Mouse (Mus musculus) gastrocnemius, postnatal 14 days (tissue): ENCODE results near the gene Gm42791. TPM values are rescaled to one million over a fixed set of nuclear protein-coding genes. Genes with fewer than 3 reads are reported as not detected.

Source experiments
- DNase-seq: peaks from one replicate; pipeline ENCODE4 v3.0.0; 2021; ENCODE audit warnings: mixed read lengths
- intact Hi-C: fragments of 180-260 bp; cut with DNase I; formaldehyde crosslinking; loops from one replicate; pipeline ENCODE4 v1.15.1; 2025; ENCODE audit warnings: low total_unique reads
- total RNA-seq, 2 experiments: library from RNA; stranded (reverse); gene quantifications; 2 replicates each; pipeline ENCODE4 v1.2.3; 2021

Gene Gm42791
- total RNA-seq, 2 experiments from 2014 or later = 1.1 to 1.5 TPM

DNA sequence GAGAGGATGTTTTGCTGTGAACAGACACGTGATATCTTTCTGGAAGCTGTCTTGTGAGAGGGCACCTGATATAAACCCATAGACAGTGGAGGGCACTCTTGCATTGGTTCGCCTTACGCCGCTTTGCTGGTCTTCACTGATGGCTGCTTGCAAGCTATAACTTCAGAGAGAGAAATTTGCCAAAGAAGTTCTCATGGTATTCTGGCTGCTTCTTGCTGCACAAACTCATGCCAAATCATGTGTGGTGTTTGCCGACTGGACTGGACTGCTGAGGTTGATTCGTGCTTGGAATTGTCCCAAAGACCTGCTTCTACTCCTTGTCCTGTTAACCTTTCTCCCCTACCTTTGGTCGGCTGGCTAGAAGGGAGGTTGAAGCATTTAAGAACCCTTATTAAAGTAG lies 95.6 kb downstream of the Gm42791 start:
- DNase-seq = no peak

DNA sequence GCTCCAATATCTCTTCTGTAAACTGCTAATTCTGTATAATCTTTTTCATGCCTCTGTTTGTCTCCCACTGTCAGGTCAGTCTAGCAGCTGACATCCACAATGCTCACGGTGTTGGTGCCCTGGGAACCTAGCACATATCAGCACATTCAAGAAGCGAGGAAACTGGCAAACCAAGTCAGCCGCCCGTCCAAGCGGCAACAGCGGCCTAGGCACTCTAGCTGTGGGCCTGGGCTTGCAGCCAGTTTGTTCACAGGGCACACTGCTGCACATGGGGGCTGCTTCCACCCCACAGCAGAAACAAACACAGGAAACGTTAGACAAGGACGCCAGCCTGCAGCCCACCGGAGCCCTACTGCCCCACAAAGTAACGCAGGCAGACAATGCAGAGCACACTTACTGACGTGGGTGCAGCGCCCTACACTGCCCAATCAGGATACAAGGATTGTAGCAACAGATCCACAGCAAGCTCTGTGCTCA lies 97.0 kb downstream of the Gm42791 start:
- DNase-seq = no peak
- intact Hi-C loops = no loop called here

More for the DNA sequence above, 95.6 kb downstream of the Gm42791 start:
- intact Hi-C loops = no loop called here

DNA sequence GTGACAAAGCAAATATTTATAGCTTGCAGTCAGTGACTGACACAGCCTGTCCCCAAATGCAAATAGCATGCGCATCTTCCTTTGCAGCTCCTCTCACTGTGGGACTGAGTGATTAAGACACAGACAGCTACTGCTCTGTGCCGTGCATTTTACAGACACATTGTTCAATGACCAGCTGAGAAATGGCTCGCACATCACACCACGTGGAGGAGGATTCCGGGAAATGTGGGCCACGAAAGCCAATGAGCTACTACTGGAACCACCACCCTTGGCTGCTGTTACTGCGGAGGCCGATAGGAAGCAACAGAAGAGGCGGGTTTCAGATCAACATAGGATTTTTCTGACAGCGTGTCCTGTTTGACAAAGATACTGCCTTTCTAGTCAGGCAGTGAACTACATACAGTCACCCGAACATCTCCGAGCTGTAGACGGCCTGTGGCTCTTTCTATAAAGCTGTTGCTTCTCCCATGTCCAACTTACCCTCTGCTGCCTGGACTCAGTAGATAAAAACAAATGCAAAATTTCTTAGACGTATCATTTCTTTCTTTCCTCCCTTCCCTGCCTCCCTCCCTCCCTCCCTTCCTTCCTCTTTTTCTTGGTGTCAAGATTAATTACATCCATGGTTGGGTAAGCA lies 97.8 kb downstream of the Gm42791 start:
- DNase-seq = no peak
- intact Hi-C loops = no loop called here

DNA sequence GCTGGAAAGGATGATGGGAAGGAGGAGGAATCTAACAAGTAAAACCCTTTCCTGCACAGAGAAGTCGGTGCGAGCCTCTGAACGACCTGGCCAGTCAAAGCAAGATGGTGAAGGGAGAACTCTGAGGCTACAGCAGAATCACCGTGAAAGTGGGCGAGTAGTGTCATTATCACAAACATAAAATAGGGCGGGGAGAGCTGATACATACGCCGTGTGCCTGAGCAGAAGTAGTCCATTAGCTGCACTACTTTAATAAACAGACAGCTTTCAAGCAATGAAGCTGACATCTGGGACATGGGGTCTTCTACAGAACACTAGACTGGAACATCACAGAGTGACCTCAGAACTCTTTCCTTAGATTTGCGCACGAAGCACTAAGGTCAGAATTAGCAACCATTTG lies 98.4 kb downstream of the Gm42791 start:
- intact Hi-C loops = no loop called here
- DNase-seq = no peak

DNA sequence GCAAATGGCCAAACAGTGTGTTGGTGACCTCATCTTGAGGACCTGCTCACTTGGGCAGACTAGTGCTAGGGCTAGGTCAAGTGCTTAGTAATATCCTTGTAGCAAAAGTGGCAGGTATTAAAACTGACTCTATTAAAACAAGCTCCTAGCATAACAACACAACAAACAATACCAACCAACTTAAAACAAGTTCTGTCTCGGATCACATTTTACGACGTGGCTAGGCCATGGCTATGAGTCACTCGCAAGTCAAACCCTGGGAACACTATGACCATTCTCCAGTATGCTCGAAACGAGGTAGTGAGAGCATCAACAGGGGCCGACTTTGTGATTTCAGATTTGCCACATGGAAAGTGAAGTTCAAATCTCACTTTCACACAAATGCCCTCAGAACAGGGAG lies 99.1 kb downstream of the Gm42791 start:
- intact Hi-C loops = no loop called here
- no peak for DNase-seq

DNA sequence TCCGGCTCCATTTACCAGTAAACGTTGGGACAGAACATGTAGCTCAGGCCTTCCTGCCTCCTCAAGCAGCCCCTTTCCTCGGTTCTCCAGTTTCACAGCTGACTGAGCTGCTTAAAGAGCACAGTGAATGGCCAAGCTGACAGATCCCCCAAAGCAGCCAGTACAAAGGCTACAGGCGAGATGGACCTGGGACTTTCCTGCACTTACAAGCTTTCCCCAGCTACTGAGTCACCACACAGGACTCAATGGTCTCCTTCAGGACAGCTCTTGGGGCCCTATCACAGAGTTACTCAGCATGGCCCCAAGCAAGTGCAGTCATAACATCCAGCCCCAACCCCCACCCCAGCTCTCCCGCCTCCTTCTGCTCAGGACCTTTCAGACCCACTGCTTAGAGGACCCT lies 99.9 kb downstream of the Gm42791 start:
- intact Hi-C loops = no loop called here
- no peak for DNase-seq

DNA sequence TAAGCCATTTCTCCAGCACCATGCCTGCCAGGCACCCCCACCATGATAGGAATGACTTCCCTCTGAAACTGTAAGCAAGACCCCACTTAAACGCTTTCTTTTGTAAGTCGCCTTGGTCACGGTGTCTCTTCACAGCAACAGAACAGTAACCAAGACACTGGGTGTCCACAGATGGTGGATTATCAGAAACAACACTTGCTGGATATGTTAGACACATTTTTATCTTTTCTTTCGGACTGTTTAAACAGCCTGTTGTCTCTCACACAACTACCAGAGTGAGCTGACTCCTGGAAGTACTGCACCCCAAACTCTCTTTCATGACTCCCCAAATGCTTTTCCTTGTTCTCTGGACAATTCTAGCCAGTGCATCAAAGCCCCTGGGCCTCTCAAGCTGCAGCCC lies 104.7 kb downstream of the Gm42791 start:
- intact Hi-C loops = no loop called here
- DNase-seq = no peak

DNA sequence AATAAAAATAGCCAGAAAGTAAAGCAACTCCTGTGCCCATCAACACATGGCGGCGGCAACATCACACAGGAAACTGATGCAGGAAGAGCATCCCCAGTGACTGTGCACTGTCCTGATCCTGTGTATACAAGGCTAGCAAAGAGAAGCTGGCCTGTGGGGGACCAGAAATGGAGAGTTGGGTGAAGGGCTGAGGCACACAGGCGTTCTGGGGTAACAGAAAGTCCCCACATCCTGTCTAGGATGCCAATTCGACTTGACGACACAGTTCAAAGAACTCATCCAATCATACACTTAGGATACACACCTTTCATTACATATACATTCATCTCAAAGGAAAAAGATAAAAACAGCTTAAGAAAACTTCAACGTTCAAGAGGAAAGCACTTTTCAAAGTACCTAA lies 106.9 kb downstream of the Gm42791 start:
- DNase-seq = no peak
- intact Hi-C loops = no loop called here

DNA sequence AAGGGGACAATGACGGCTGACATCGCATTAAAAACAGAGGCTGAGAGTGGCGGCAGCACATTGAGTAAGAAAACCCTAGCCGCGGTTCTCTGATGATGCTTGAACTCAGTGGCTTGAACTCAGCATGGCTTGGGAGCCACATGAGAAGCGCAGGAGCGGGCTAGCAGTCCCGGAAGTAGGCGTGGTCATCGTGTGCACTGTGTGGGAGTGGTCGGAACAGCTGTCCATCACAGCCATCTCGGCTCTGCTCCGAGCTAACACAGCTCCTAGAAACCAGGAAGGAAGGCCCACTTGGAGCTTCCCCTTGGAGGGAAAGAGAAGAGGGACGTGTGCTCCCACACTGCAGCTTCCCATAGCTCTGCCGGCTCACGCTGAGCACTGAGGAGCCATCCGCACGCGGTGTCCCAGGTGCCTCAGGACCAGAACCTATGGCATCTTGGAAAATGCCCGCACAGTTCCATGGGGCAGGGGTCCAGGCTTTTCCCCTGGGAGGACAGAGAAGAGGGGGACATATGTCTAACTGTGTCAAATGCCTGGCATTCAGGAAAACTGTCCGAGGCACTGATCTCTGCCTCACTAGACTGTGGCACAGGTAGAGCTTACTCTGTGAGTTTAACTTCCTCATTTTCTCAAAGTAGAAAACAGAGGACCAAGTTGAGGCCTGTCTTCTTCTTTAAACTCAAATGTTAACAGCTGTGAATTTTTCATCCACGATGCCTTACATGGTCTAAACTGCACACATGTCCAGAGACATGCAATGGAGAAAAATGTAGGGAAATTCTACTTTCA lies 108.9 kb downstream of the Gm42791 start:
- intact Hi-C loops = no loop called here
- DNase-seq = no peak

DNA sequence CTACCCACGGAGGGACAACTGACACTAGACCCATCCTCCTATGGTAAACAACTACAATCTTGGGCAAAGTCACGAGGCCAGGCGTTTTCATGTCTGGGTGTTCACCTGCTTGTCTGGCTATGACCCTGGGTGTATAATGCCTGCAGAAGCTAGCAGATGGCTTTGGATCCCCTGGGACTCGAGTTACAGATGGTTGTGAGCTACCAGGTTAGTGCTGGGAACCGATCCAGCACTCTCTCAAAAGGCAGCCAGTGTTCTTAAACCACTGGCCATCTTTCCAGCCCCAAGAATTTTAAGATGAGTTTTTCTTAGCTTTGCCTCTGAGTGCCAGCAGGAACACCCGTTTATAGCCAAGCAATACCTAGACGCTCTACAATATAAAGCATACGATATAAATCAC lies 111.3 kb downstream of the Gm42791 start:
- intact Hi-C loops = no loop called here
- no peak for DNase-seq

DNA sequence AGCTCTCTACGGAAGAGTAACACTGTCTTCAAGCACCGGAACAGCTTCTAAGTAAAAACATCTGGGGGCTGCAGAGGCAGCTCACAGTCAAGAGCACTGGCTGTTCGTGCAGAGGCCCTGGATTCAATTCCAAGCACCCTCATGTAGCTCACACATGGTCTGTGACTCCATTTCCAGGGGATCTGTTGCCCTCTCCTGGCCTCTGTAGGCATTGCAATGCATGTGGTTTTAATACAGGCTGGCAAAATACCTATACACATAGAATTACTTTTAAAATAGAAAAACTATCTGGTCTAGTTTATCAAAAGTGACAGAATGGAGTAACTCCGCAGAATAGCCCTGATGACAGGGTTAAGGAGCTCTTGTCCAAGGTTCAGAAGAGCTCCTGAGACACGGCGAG lies 115.7 kb downstream of the Gm42791 start:
- DNase-seq = no peak
- intact Hi-C loops = no loop called here

DNA sequence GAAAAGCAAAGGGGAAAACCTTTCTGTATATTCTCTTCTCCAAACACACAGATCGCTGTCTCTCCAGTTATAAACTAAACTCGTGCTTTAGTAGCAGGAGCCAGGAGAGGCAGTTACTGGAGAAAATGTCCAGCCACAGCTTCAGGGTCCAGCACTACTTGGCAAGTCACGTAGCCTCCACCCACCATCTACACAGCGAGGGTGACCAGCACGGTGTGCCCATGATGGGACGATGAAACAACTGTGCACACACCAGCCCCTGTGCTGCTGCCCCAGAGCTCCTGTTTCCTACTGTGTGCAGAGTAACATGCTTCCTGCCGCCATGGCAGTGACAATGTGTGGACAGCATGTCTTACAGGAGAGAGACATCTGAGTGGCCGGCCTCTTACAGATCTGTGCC lies 121.8 kb downstream of the Gm42791 start:
- intact Hi-C loops = no loop called here
- no peak for DNase-seq

DNA sequence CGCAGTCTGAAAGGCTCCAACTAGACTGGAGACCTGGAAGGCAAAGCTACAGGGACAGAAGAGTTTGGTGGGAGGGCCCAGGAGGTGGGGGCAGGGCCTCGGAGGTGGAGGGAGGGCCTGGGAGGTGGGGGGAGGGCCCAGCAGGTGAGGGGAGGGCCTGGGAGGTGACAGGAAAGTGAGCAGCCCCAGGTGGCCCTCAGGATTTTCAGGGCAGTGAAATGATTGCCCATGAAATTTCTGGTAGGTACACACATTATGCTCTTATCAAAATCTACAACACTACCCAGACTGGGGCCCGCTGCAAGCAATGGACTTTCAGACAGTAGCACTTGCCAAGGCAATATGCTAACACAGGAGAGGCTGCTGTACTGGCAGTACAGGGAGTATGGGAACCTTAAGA lies 125.4 kb downstream of the Gm42791 start:
- intact Hi-C loops = no loop called here
- DNase-seq = no peak

DNA sequence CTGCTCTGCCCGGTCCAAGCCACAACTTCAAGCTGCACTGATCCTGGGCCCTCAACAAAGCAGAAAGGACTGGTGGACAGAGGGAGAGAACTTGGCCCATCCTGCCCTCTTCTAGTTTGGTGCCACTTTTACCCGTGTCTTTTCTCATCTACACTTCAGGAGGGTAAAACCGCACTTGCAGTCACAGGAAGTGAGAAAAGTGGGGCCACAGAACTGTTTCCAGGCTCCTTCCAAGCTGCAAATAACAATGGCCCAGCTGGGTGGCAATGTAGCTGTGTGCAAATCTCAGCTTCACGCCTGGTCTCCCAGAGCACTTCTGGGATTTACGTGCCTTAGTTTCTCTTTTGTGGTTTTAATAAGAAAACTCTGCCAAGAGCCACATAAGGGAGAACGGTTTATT lies 127.2 kb downstream of the Gm42791 start:
- intact Hi-C loops = no loop called here
- no peak for DNase-seq

DNA sequence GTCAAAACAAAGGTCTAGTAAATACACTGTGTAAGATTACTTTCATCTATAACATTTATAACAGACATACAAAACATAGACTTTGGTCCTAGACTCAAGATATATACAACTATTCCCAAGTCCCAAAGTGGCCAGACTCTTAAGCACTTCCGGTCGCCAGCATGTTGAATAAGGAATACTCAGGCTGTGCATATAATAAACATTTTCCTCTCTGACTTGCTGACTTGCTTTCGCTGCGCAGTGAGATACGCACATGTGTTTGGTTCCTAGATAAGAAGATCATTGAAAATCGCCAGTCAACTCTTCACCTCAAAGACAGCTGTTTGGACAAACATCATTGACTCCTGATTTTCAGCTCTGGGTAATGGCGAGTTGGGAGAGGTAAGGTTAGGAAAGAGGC lies 127.8 kb downstream of the Gm42791 start:
- intact Hi-C loops = no loop called here

DNA sequence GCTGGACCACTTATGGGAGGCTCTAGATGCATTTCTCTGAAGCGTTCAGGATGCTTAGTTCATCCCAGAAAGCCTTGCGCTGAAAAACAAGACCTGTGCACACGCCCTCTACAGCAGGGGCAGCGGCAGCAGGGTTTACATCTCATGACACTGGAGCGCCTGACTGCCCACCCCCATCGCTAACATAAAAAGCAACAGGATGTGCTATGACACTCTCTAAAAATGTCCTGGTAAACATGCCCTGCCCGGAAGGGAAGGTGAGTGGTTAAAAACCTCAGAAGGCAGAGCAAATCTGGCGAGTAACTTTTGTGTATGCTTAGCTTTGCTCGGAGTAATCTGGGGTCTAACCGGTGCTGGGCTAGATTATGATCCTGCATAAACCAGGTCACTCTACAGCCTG lies 128.4 kb downstream of the Gm42791 start:
- DNase-seq = no peak
- intact Hi-C loops = no loop called here

More for the DNA sequence above, 127.8 kb downstream of the Gm42791 start:
- DNase-seq = no peak

DNA sequence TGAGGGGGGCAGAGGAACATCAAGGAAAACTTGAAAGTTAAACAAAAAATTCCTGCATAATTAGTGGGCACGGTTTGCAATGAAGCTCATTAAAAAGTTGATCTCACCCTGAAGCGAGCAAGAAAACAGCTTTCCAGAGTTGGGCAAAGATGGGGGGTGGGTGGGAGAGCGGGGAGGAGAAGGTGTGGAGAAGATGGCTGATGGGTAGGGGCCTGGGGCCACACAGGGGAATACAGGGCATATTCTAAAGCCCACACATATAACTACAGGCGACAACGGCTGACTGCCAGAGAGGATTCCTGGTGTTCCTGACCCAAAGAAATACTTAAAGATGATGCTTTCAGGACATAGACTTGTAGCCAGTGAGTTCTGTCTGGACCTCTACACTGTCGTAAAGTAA lies 131.5 kb downstream of the Gm42791 start:
- intact Hi-C loops = no loop called here
- DNase-seq = no peak

DNA sequence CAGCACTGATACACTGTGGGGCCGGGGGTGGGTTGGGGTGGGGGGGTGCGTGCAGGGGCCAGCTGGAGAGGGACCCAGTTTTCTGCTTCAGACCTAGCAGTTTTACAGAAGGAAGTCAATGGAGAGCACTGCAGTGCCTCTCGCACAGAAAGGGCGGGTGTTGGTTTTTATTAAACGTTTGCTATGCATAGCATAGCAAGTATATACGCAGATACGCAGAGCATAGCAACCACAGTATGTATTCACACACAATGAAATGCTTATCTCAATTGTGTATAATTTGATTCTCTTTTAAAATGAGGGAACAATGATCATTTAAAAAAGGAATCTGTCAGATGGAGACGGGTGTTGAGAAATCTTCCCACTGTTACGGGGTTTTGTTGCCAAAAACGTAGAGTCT lies 132.1 kb downstream of the Gm42791 start:
- intact Hi-C loops = no loop called here
- DNase-seq = no peak

DNA sequence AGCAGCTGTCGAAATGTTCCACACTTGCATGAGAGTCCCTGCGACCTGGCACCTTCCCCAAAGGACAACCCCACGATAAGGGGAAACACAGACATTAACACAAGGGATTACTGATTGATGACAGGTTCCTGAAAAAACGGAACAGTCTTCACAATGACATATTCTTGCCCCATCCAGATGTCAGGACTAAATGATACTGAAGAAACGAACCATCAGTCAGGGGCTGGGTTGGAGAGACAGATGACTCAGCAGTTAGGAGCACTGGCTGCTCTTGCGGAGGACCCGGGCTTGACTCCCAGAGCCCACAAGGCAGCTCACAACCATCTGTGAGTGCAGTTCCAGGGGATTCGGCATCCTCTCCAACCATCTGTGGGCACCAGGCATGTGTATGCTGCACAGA lies 132.8 kb downstream of the Gm42791 start:
- intact Hi-C loops = no loop called here
- DNase-seq = no peak

DNA sequence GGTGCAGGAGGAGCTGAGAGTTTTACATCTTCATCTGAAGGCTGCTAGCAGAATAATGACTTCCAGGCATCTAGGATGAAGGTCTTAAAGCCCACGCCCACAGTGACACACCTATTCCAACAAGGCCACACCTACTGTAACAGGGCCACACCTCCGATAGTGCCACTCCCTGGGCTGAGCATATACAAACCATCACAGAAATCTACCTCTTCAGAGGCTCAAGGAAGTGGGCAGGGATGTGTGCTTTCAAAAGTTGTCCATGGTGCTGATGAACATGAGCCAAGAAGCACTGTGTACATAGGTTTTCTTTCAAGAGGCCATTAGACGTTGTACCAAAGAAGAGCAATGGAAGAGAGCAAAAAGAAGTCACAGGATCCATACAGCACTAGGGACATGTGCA lies 137.4 kb downstream of the Gm42791 start:
- intact Hi-C loops = no loop called here
- DNase-seq = no peak

DNA sequence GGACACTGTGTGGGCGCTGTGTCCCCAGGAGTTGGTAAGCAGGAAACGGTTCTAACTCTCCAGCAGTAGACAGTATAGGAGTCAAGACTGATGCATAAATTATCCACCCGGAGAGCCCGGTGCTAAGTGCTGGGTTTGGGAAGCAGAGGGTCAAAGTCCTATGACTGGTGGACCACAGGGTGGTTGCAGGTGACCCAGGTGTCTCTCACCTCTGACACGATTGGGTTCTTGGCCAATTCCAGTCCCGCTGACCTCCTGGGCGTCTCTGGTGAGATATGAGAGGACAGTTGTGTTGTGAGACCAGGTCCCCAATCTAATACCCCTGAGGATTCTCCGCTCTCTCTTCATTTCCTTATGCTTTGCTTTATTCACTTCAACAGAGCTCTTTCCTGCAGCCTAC lies 139.9 kb downstream of the Gm42791 start:
- intact Hi-C loops = no loop called here
- no peak for DNase-seq
